Mouse (Mus musculus) bone marrow macrophage, adult 2 months (primary cell): ENCODE data around the gene Ip6k1.

ENCODE experiments used
- CTCF ChIP-seq: IDR thresholded peaks from 2 replicates; pipeline ENCODE4 v1.5.1; 2012; ENCODE audit warnings: low read depth, mild to moderate bottlenecking, low read length, moderate library complexity
- POLR2A ChIP-seq: IDR thresholded peaks from 2 replicates; pipeline ENCODE4 v1.6.1; 2012; ENCODE audit warnings: mild to moderate bottlenecking, low read depth, low read length, borderline replicate concordance

DNA sequence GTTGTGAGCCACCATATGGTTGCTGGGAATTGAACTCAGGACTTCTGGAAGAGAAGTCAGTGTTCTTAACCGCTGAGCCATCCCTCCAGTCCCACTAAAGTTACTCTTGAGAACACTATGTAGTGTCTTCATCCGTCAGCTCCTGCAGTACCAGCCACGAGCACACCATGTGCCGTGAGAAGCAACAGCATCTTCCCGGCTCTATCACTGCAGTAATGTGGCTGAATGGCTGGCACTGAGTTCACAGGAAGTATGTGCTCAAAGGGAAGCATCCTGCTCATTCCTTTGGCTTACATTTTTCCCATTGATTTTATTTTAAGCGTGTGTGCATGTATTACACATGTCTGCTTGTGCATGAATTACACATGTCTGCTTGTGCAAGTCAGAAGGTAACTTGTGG is 34.9 kb upstream of the Ip6k1 start:
- no peak for TF ChIP-seq CTCF
- TF ChIP-seq POLR2A = no peak
